Mouse (Mus musculus) liver, embryonic 13.5 days (tissue): ENCODE results near the gene Yipf1. TPM values are rescaled to one million over a fixed set of nuclear protein-coding genes. Genes with fewer than 3 reads are reported as not detected.
A peak's percentile ranks its signal among the peaks of the same experiment; 100 is the strongest.

ENCODE experiments used
- ATAC-seq: fragments of 200-750 bp; cut with Nextera tagmentation; 2 replicates; pipeline ENCODE4 v1.8.0; 2017; ENCODE audit warnings: low read depth, mild to moderate bottlenecking, moderate number of reproducible peaks, moderate library complexity
- DNase-seq: peaks from one replicate; pipeline ENCODE4 v3.0.0; 2022
- H3K27ac ChIP-seq: fragments of 300-500 bp; sonication (generic); 2 replicates; pipeline ENCODE4 v1.5.1; 2015; ENCODE audit warnings: moderate library complexity, mild to moderate bottlenecking, inconsistent platforms
- H3K27me3 ChIP-seq: fragments of 300-500 bp; sonication (generic); 2 replicates; pipeline ENCODE4 v1.6.1; 2015; ENCODE audit warnings: mild to moderate bottlenecking, inconsistent platforms
- H3K36me3 ChIP-seq: fragments of 300-500 bp; sonication (generic); 2 replicates; pipeline ENCODE4 v1.6.1; 2015; ENCODE audit warnings: mild to moderate bottlenecking, inconsistent platforms
- H3K4me1 ChIP-seq: fragments of 300-500 bp; sonication (generic); replicated peaks from 2 replicates; pipeline ENCODE4 v1.6.1; 2015; ENCODE audit warnings: inconsistent platforms
- H3K4me2 ChIP-seq: fragments of 300-500 bp; sonication (generic); 2 replicates; pipeline ENCODE4 v1.6.1; 2015; ENCODE audit warnings: inconsistent platforms, mild to moderate bottlenecking, moderate library complexity
- H3K4me3 ChIP-seq: fragments of 300-500 bp; sonication (generic); replicated peaks from 2 replicates; pipeline ENCODE4 v1.5.1; 2015; ENCODE audit warnings: mild to moderate bottlenecking, inconsistent platforms
- H3K9ac ChIP-seq: fragments of 300-500 bp; sonication (generic); 2 replicates; pipeline ENCODE4 v1.6.1; 2015; ENCODE audit warnings: mild to moderate bottlenecking, inconsistent platforms
- H3K9me3 ChIP-seq: fragments of 300-500 bp; sonication (generic); replicated peaks from 2 replicates; pipeline ENCODE4 v1.6.1; 2016; ENCODE audit warnings: inconsistent platforms
- WGBS: fragments of 180-500 bp; shearing (Covaris S2); methylation state at CpG from one replicate; pipeline ENCODE4 v1.1.7; 2015; ENCODE audit not compliant: insufficient replicate concordance; 5-methylcytosine and 5-hydroxymethylcytosine counted together
- polyA plus RNA-seq: library from polyadenylated mRNA; unstranded; fragments of >200 nt; fragmentation: Nextera tagmentation; extraction: Ambion mirVana; gene quantifications from 2 replicates; pipeline ENCODE4 v1.2.1, GENCODE M21; 2015

Yipf1 gene
- 28.1 and 28.7 TPM in 2 replicates for polyA plus RNA-seq

GRCm38 (mm10) chr4:107313690-107314478 is at the start of gene Yipf1:
Gene Yipf1 (plus strand): TSS chr4:107314363.
- Histone ChIP-seq H3K27me3 (no peaks in the 10 kb centered on the region), H3K36me3 (peaks cover 10% of the 10 kb centered on the region), H3K27ac (peak within 1 kb of the TSS; percentile 65), H3K4me2 (peak within 1 kb of the TSS; percentile 80), H3K9ac (peak within 1 kb of the TSS; percentile 76), H3K4me1 (peaks cover 24% of the 10 kb centered on the region), H3K9me3 (no peaks in the 10 kb centered on the region), H3K4me3 (peak within 1 kb of the TSS; percentile 82)
- ATAC-seq (peak; percentile 96), DNase-seq (peak; percentile 87)
- 2% methylated on average over 29 of the region's 29 CpGs for WGBS

- ATAC-seq (no peak), DNase-seq (no peak)
- H3K27me3 ChIP-seq = no peaks in the 10 kb centered on the region
- no peaks in the 10 kb centered on the region for H3K4me1 ChIP-seq
- whole genome bisulfite sequencing = 68% methylated on average over 4 of the region's 4 CpGs
- no peaks in the 10 kb centered on the region for H3K9me3 ChIP-seq
- no peak overlapping the region for H3K27ac ChIP-seq
- no peak overlapping the region for H3K4me2 ChIP-seq
- no peak overlapping the region for H3K4me3 ChIP-seq
- no peak overlapping the region for H3K9ac ChIP-seq
- no peaks in the 10 kb centered on the region for H3K36me3 ChIP-seq
Measured at GRCm38 (mm10) chr4:107273683-107274082, 40.5 kb upstream of the Yipf1 start.

GRCm38 (mm10) chr4:107274511-107274910 is 39.7 kb upstream of the Yipf1 start:
- Histone ChIP-seq H3K4me2 (no peak overlapping the region), H3K4me3 (no peak overlapping the region), H3K27ac (no peak overlapping the region), H3K9me3 (no peaks in the 10 kb centered on the region), H3K9ac (no peak overlapping the region), H3K36me3 (no peaks in the 10 kb centered on the region), H3K27me3 (no peaks in the 10 kb centered on the region), H3K4me1 (no peaks in the 10 kb centered on the region)
- ATAC-seq = no peak
- no peak for DNase-seq
- WGBS = 78% methylated on average over 5 of the region's 5 CpGs

GRCm38 (mm10) chr4:107278188-107278707 is 35.9 kb upstream of the Yipf1 start:
- Histone ChIP-seq H3K4me2 (no peak overlapping the region), H3K36me3 (no peaks in the 10 kb centered on the region), H3K27ac (no peak overlapping the region), H3K4me1 (no peaks in the 10 kb centered on the region), H3K9me3 (no peaks in the 10 kb centered on the region), H3K4me3 (no peak overlapping the region), H3K27me3 (no peaks in the 10 kb centered on the region), H3K9ac (no peak overlapping the region)
- DNase-seq (no peak), ATAC-seq (no peak)
- 45% methylated on average over 8 of the region's 8 CpGs for WGBS

- Histone ChIP-seq H3K4me3 (no peak overlapping the region), H3K9me3 (no peaks in the 10 kb centered on the region), H3K36me3 (no peaks in the 10 kb centered on the region), H3K4me1 (no peaks in the 10 kb centered on the region), H3K9ac (no peak overlapping the region), H3K27me3 (0 out of 2 replicates have a peak, but pooled peaks cover 4% of the 10 kb centered on the region), H3K27ac (no peak overlapping the region), H3K4me2 (no peak overlapping the region)
- DNase-seq = no peak
- WGBS = 66% methylated on average over 7 of the region's 7 CpGs
- ATAC-seq = no peak
Measured at GRCm38 (mm10) chr4:107280843-107281475, 33.2 kb upstream of the Yipf1 start.

- no peak overlapping the region for H3K9ac ChIP-seq
- H3K4me2 ChIP-seq = no peak overlapping the region
- DNase-seq (no peak), ATAC-seq (no peak)
- no peak overlapping the region for H3K27ac ChIP-seq
- H3K36me3 ChIP-seq = no peaks in the 10 kb centered on the region
- H3K4me1 ChIP-seq = no peaks in the 10 kb centered on the region
- H3K4me3 ChIP-seq = no peak overlapping the region
- H3K9me3 ChIP-seq = no peaks in the 10 kb centered on the region
- H3K27me3 ChIP-seq = 0 out of 2 replicates have a peak, but pooled peaks cover 4% of the 10 kb centered on the region
- WGBS = 63% methylated on average over 3 of the region's 3 CpGs
Measured at GRCm38 (mm10) chr4:107285446-107286200, 28.5 kb upstream of the Yipf1 start.

- H3K27ac ChIP-seq = no peak overlapping the region
- no peak for DNase-seq
- ATAC-seq = no peak
- no peaks in the 10 kb centered on the region for H3K9me3 ChIP-seq
- WGBS = 80% methylated on average over 8 of the region's 8 CpGs
- H3K4me2 ChIP-seq = no peak overlapping the region
- H3K9ac ChIP-seq = no peak overlapping the region
- H3K27me3 ChIP-seq = 0 out of 2 replicates have a peak, but pooled peaks cover 4% of the 10 kb centered on the region
- H3K36me3 ChIP-seq = no peaks in the 10 kb centered on the region
- no peak overlapping the region for H3K4me3 ChIP-seq
- H3K4me1 ChIP-seq = no peaks in the 10 kb centered on the region
Measured at GRCm38 (mm10) chr4:107286386-107286785, 27.8 kb upstream of the Yipf1 start.

GRCm38 (mm10) chr4:107287517-107287916 is 26.6 kb upstream of the Yipf1 start:
- 62% methylated on average over 2 of the region's 2 CpGs for WGBS

GRCm38 (mm10) chr4:107291611-107292272 is 22.4 kb upstream of the Yipf1 start:
- Histone ChIP-seq H3K4me2 (no peak overlapping the region), H3K4me3 (no peak overlapping the region), H3K4me1 (peaks cover 7% of the 10 kb centered on the region), H3K9me3 (no peaks in the 10 kb centered on the region), H3K9ac (no peak overlapping the region), H3K36me3 (no peaks in the 10 kb centered on the region), H3K27me3 (peaks cover 9% of the 10 kb centered on the region; the same call in 1 of the 2 replicates), H3K27ac (no peak overlapping the region)
- ATAC-seq (no peak), DNase-seq (no peak)
- 74% methylated on average over 7 of the region's 7 CpGs for WGBS

More at GRCm38 (mm10) chr4:107287517-107287916, 26.6 kb upstream of the Yipf1 start:
- no peaks in the 10 kb centered on the region for H3K36me3 ChIP-seq
- H3K9me3 ChIP-seq = no peaks in the 10 kb centered on the region
- ATAC-seq (no peak), DNase-seq (no peak)
- H3K27me3 ChIP-seq = 0 out of 2 replicates have a peak, but pooled peaks cover 4% of the 10 kb centered on the region
- no peak overlapping the region for H3K4me2 ChIP-seq
- no peak overlapping the region for H3K27ac ChIP-seq
- no peak overlapping the region for H3K9ac ChIP-seq
- no peak overlapping the region for H3K4me3 ChIP-seq
- peaks cover 5% of the 10 kb centered on the region for H3K4me1 ChIP-seq

GRCm38 (mm10) chr4:107292273-107292662 is 21.9 kb upstream of the Yipf1 start:
- Histone ChIP-seq H3K36me3 (no peaks in the 10 kb centered on the region), H3K9me3 (no peaks in the 10 kb centered on the region), H3K4me2 (no peak overlapping the region), H3K4me3 (no peak overlapping the region), H3K27ac (no peak overlapping the region), H3K9ac (no peak overlapping the region), H3K4me1 (peaks cover 7% of the 10 kb centered on the region), H3K27me3 (peaks cover 10% of the 10 kb centered on the region; the same call in 1 of the 2 replicates)
- DNase-seq = no peak
- ATAC-seq = no peak
- 18% methylated on average over 4 of the region's 4 CpGs for WGBS
